In the genomic region with DNA sequence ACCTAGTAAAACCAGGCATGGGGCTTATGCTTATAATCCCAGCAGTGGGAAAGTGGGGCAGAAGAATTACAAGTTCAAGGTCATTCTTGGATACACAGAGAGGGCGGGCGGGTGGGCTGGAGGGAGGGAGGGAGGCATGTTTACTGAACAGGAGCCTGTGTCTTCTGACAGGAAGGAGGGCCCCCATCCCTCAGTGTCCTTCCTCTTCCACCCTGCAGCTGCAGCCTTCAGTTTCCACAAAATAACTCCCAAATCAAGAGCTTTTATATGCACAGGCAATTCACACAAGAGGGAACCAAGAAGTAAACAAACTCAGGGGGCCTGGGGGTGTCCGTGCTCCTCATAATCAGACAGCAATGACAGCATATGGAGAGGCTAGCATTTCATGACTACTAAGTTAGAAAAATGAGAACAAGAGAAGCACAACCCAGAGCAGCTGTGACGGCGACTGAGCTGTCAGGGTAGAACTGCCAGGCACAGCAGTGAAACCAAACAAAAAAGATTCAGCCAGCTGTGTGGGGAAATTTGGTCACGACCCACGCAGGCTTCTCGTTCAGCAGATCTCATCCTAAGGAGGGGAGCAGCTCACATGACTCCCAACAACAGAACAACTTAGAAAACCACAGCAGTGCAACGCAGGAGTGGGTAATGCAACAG, we compare ENCODE assay signal across 9 mouse cellular contexts.
DNase-seq lines count a peak whose midpoint lies in the region; TF ChIP-seq lines count a peak whose summit lies in the region.
"Had no signal": no experiment of that assay in that cellular context is flagged by ENCODE, and none has a peak within 500 bp of the region (broad histone marks: within the 10 kb centered on the region; RNA-seq: fewer than 3 reads in every experiment).

No protein-coding gene starts in this region.

- peak overlapping the region; percentile 70 for H3K27ac ChIP-seq in bone marrow, adult 2 months (ENCODE audit: control insufficient read depth, insufficient read depth, low read depth, low read length, poor library complexity)
- H3K27ac ChIP-seq: kidney, postnatal 0 days had no signal

- no peak overlapping the region for H3K4me3 ChIP-seq in bone marrow, adult 2 months (replicated peaks; ENCODE audit: control insufficient read depth, low read depth, low read length)

- TF ChIP-seq CTCF in bone marrow, adult 2 months (IDR thresholded peaks at IDR 0.05; ENCODE audit: control insufficient read depth, insufficient read depth, low read length), result no peak

- 10% methylated on average over 9 of the region's 9 CpGs for WGBS in bone marrow, adult 2 months

- peaks cover 3% of the 10 kb centered on the region; the same call in 1 of the 2 replicates for H3K4me1 ChIP-seq in bone marrow, adult 2 months (ENCODE audit: control insufficient read depth, insufficient read depth, low read length)

- DNase-seq in layer of hippocampus, adult 18-20 months (ENCODE audit: low spot score in 2 of 2), result peak; percentile 56 to 64
- DNase-seq in layer of hippocampus, adult 9-10 months (ENCODE audit: low spot score), result no peak
- peak; percentile 62 to 65 for DNase-seq in layer of hippocampus, adult 8-10 months (ENCODE audit: low spot score in 2 of 2)
- DNase-seq in spleen, postnatal 36 days (ENCODE audit: low spot score in 2 of 2), result peak; percentile 67 to 73
- DNase-seq in adrenal gland, adult (ENCODE audit: inconsistent age in 2 of 2, low spot score in 1 of 2), result no peak
- no peak for DNase-seq in kidney, adult 18-20 months
- DNase-seq in adipocyte (ENCODE audit: low spot score), result no peak

- no peak for TF ChIP-seq POLR2A in bone marrow, adult 2 months (IDR thresholded peaks at IDR 0.05; ENCODE audit: borderline replicate concordance, control insufficient read depth, low read depth, low read length)

Comparison
In these comparisons a context has a peak if more than half of its experiments do, and no peak if none do; other contexts are left out.
1. DNase-seq: peak in layer of hippocampus, adult 18-20 months (2 of 2), layer of hippocampus, adult 8-10 months (2 of 2) and spleen, postnatal 36 days (2 of 2); none in layer of hippocampus, adult 9-10 months (single experiment), adrenal gland, adult (0 of 2), kidney, adult 18-20 months (single experiment) and adipocyte (single experiment).